Mouse (Mus musculus) heart, embryonic 14.5 days (tissue): ENCODE results near the gene Zdhhc20. TPM values are rescaled to one million over a fixed set of nuclear protein-coding genes. Genes with fewer than 3 reads are reported as not detected.
A peak's percentile ranks its signal among the peaks of the same experiment; 100 is the strongest.

ENCODE experiments used
- ATAC-seq: fragments of 200-750 bp; cut with Nextera tagmentation; 2 replicates; pipeline ENCODE4 v1.8.0; 2017; ENCODE audit warnings: low read depth, moderate TSS enrichment; ENCODE audit not compliant: insufficient number of reproducible peaks, insufficient read depth, low FRiP score
- H3K27ac ChIP-seq, 2 experiments: fragments of 200-500 bp in 1 of 2; fragments of 300-500 bp in 1 of 2; sonication (generic) in 1 of 2; replicated peaks in 1 of 2; 2 replicates each; pipeline ENCODE4 v1.5.1; 2012 to 2014; ENCODE audit warnings: low read depth in 2 of 2, low read length in 2 of 2, control low read depth in 1 of 2, mild to moderate bottlenecking in 1 of 2, mixed read lengths in 1 of 2; ENCODE audit not compliant: control insufficient read depth in 1 of 2, insufficient read depth in 1 of 2
- H3K27me3 ChIP-seq: fragments of 300-500 bp; sonication (generic); 2 replicates; pipeline ENCODE4 v1.6.1; 2014; ENCODE audit warnings: mild to moderate bottlenecking, low read length, control low read depth; ENCODE audit not compliant: control insufficient read depth, insufficient read depth
- H3K36me3 ChIP-seq: fragments of 300-500 bp; sonication (generic); 2 replicates; pipeline ENCODE4 v1.6.1; 2014; ENCODE audit warnings: mild to moderate bottlenecking, control low read depth, low read length, mixed read lengths; ENCODE audit not compliant: control insufficient read depth, insufficient read depth
- H3K4me1 ChIP-seq, 2 experiments: fragments of 200-500 bp in 1 of 2; fragments of 300-500 bp in 1 of 2; sonication (generic) in 1 of 2; 2 replicates each; pipeline ENCODE4 v1.6.1; 2012 to 2014; ENCODE audit warnings: low read length in 2 of 2, control low read depth in 1 of 2, mixed read lengths in 1 of 2; ENCODE audit not compliant: control insufficient read depth in 2 of 2, insufficient read depth in 2 of 2
- H3K4me2 ChIP-seq: fragments of 300-500 bp; sonication (generic); 2 replicates; pipeline ENCODE4 v1.6.1; 2014; ENCODE audit warnings: mild to moderate bottlenecking, low read length
- H3K4me3 ChIP-seq, 2 experiments: fragments of 200-500 bp in 1 of 2; fragments of 300-500 bp in 1 of 2; sonication (generic) in 1 of 2; 2 replicates each; pipeline ENCODE4 v1.5.1; 2012 to 2014; ENCODE audit warnings: low read length in 2 of 2, mild to moderate bottlenecking in 2 of 2, control low read depth in 1 of 2, low read depth in 1 of 2, moderate library complexity in 1 of 2; ENCODE audit not compliant: control insufficient read depth in 1 of 2, insufficient read depth in 1 of 2
- H3K9ac ChIP-seq: fragments of 300-500 bp; sonication (generic); 2 replicates; pipeline ENCODE4 v1.6.1; 2014; ENCODE audit warnings: mild to moderate bottlenecking, low read length
- H3K9me3 ChIP-seq: fragments of 300-500 bp; sonication (generic); 2 replicates; pipeline ENCODE4 v1.6.1; 2016; ENCODE audit warnings: low read length, control low read depth; ENCODE audit not compliant: control insufficient read depth
- WGBS: fragments of 180-500 bp; shearing (Covaris S2); extraction: QIAGEN DNeasy Blood & Tissue Kit; methylation state at CpG from one replicate; pipeline ENCODE4 v1.1.7; 2014; 5-methylcytosine and 5-hydroxymethylcytosine counted together
- microRNA-seq: library from miRNA; unstranded; fragments of <30 nt; microRNA quantifications from one replicate; pipeline ENCODE4, GENCODE M21; 2016
- polyA plus RNA-seq: library from polyadenylated mRNA; unstranded; fragments of >200 nt; fragmentation: Nextera tagmentation; extraction: Ambion mirVana; gene quantifications from 2 replicates; pipeline ENCODE4 v1.2.1, GENCODE M21; 2014

Zdhhc20 gene
- polyA plus RNA-seq, 1 experiment from 2014 or later: 38.0 TPM

DNA sequence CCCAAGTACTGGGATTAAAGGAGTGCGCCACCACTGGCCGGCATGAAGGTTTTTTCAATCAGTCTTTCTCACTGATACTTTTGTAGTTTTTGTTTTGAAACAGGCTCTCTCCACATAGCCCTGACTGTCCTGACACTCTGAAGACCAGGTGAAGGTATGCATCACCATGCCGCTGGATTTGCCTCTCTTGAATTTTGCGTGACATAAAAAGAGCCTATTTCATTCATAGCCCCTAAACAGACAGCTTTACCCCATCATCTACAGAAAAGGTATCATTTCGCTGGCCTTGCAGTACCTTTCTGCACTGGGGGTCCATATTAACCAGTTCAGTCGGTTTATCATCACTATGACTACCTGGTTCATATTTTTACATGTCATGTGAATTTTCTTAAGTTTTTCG, 92.5 kb downstream of the Zdhhc20 start:
- no peaks in the 10 kb centered on the region for H3K27me3 ChIP-seq
- H3K9ac ChIP-seq: peak overlapping the region; percentile 70
- H3K36me3 ChIP-seq: peaks cover 22% of the 10 kb centered on the region
- no peak for ATAC-seq
- peak overlapping the region; percentile 93 for H3K4me2 ChIP-seq
- peak overlapping the region; percentile 64 to 87 for H3K4me3 ChIP-seq
- H3K9me3 ChIP-seq: no peaks in the 10 kb centered on the region
- H3K27ac ChIP-seq: peak overlapping the region in 1 of 2 experiments; percentile 57; a peak in 2 of 4 replicates
- 11% methylated on average over 7 of the region's 7 CpGs for WGBS
- H3K4me1 ChIP-seq: peaks cover 4 to 19% of the 10 kb centered on the region in 2 experiments

DNA sequence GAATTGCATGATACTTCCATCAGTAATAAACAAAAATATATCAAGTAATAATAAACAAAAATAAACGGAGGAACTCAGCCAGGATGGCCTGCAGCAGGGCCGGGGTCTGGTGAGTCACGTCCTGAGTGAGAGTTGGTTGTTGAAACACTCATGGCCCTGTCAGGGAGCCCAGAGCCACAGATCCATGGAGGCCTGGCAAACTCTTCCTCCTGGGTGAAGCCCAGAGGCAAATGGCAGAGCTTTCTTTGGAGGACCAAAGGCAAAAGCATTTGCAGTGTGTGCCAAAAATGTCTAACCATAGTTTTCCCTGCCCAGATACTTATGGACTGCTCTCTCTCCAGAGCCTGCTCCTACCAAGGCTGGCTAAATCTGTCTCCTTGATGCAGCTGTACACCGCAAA, 98.9 kb downstream of the Zdhhc20 start:
- no peak overlapping the region for H3K27ac ChIP-seq
- H3K4me2 ChIP-seq: no peak overlapping the region
- peaks cover 0 to 2% of the 10 kb centered on the region in 2 experiments; a peak in 1 of 4 replicates for H3K4me1 ChIP-seq
- no peak overlapping the region for H3K4me3 ChIP-seq
- H3K27me3 ChIP-seq: no peaks in the 10 kb centered on the region
- H3K9me3 ChIP-seq: no peaks in the 10 kb centered on the region
- whole genome bisulfite sequencing: 55% methylated on average over 4 of the region's 4 CpGs
- H3K9ac ChIP-seq: no peak overlapping the region
- H3K36me3 ChIP-seq: no peaks in the 10 kb centered on the region
- no peak for ATAC-seq

DNA sequence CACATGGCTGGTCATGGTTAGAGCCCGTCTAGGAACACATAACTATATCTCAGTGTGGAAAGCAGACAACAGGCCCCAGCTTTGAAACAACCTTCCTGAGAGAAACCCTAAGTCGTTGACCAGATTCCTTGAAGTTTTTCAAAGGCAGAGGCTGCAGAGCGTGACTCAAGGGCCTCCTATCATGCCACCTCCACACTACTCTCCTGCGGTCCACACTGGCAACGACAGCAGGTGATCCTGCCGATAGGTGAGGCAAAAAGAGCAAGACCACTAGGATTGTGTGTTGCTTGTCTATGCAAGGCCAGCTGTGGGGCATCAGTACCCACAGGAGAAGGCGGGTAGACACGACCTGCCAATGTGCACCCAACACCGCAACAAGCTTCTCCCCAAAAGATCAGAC, 100.3 kb downstream of the Zdhhc20 start:
- Histone ChIP-seq H3K4me3 (no peak overlapping the region), H3K9ac (no peak overlapping the region), H3K27ac (no peak overlapping the region), H3K4me1 (peaks cover 0 to 2% of the 10 kb centered on the region in 2 experiments; a peak in 1 of 4 replicates), H3K36me3 (no peaks in the 10 kb centered on the region), H3K9me3 (no peaks in the 10 kb centered on the region), H3K4me2 (no peak overlapping the region), H3K27me3 (no peaks in the 10 kb centered on the region)
- WGBS: 82% methylated on average over 9 of the region's 9 CpGs
- no peak for ATAC-seq

DNA sequence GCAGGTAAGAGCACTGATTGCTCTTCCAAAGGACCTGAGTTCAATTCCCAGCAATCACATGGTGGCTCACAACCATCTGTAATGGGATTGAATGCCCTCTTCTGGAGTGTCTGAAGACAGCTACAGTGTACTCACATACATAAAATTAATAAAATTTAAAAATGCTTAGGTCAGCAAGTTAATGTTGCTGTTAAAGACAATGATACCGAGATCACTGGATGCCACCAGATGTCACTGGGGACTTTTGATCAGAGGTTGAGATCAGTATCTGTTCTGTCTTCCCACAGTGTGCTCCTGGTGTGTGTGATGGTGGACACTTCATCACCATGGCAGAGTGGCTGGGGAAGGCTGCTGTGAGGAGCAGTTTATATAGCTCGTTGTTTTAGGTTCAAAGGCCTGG, 100.8 kb downstream of the Zdhhc20 start:
- 75% methylated on average over 2 of the region's 2 CpGs for WGBS
- no peaks in the 10 kb centered on the region for H3K27me3 ChIP-seq
- no peak for ATAC-seq
- no peak overlapping the region for H3K27ac ChIP-seq
- H3K4me3 ChIP-seq: no peak overlapping the region
- no peaks in the 10 kb centered on the region for H3K9me3 ChIP-seq
- H3K4me1 ChIP-seq: peaks cover 0 to 2% of the 10 kb centered on the region in 2 experiments; a peak in 1 of 4 replicates
- H3K36me3 ChIP-seq: no peaks in the 10 kb centered on the region
- no peak overlapping the region for H3K4me2 ChIP-seq
- H3K9ac ChIP-seq: no peak overlapping the region

DNA sequence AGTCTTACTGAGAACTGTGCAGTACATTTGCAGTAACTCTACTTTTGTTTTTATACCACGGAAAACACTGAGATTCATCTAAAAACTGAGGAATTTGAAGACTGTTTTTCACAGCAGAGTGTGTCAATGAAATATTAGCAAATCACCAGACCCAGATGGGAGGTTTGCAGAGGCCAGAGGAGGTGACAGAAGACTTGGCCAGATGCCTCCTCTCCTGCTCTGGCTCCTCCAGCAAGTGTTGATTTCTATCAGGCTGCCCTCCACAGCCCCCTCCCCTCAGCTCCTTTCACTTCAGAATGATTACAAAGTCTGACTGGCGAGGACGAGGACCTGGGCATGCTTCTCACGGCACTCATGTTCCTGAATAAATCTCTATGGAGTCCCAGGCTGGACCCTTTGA, 102.7 kb downstream of the Zdhhc20 start:
- peaks cover 0 to 2% of the 10 kb centered on the region in 2 experiments; a peak in 1 of 4 replicates for H3K4me1 ChIP-seq
- 36% methylated on average over 4 of the region's 4 CpGs for WGBS

More for the DNA sequence above, 102.7 kb downstream of the Zdhhc20 start:
- H3K4me3 ChIP-seq: no peak overlapping the region
- no peak overlapping the region for H3K9ac ChIP-seq
- ATAC-seq: no peak
- no peaks in the 10 kb centered on the region for H3K27me3 ChIP-seq
- no peaks in the 10 kb centered on the region for H3K36me3 ChIP-seq
- no peaks in the 10 kb centered on the region for H3K9me3 ChIP-seq
- no peak overlapping the region for H3K4me2 ChIP-seq
- no peak overlapping the region for H3K27ac ChIP-seq

Small RNA genes within 50 kb of the gene (microRNA-seq; reads per million reads assigned to microRNA genes)
- gene Mir3077: not detected

Other genes with a start within 250 kb of the Zdhhc20 start
- gene Xpo4, start 224.8 kb downstream of the Zdhhc20 start, polyA plus RNA-seq: 18.6 and 19.0 TPM in 2 replicates
- gene Gm49361, start 144.2 kb downstream of the Zdhhc20 start, polyA plus RNA-seq: not detected in 2 replicates
- gene Lats2, start 131.9 kb downstream of the Zdhhc20 start, polyA plus RNA-seq: 24.9 and 25.9 TPM in 2 replicates
- 22.4 and 23.3 TPM in 2 replicates for gene Sap18, start 92.1 kb downstream of the Zdhhc20 start, polyA plus RNA-seq
- 21.6 and 24.5 TPM in 2 replicates for gene Ska3, start 64.1 kb downstream of the Zdhhc20 start, polyA plus RNA-seq
- 148 and 155 TPM in 2 replicates for gene Mrpl57, start 64.0 kb downstream of the Zdhhc20 start, polyA plus RNA-seq
- 63.3 and 72.0 TPM in 2 replicates for gene Micu2, start 109.0 kb upstream of the Zdhhc20 start, polyA plus RNA-seq
- 8.3 and 8.4 TPM in 2 replicates for gene Fgf9, start 180.3 kb upstream of the Zdhhc20 start, polyA plus RNA-seq